Mouse (Mus musculus): ENCODE measurements around the gene Plxnd1.

Plxnd1 gene

GRCm38 (mm10) chr6:115998758-115999157 is 4.0 kb upstream of the Plxnd1 start:
- no peak for DNase-seq

GRCm38 (mm10) chr6:115997726-115998311 is 3.0 kb upstream of the Plxnd1 start:
- no peak for DNase-seq

- DNase-seq: no peak
Measured at GRCm38 (mm10) chr6:115996171-115996851, 1.5 kb upstream of the Plxnd1 start.

- DNase-seq: no peak
Measured at GRCm38 (mm10) chr6:115995531-115995941, 731 bp upstream of the Plxnd1 start.

GRCm38 (mm10) chr6:115994146-115994876 is 494 bp downstream of the Plxnd1 start:
- peak; percentile 64 for DNase-seq

GRCm38 (mm10) chr6:115993463-115994145 is 1.2 kb downstream of the Plxnd1 start:
- peak; percentile 50 for DNase-seq

GRCm38 (mm10) chr6:115992981-115993380 is 1.8 kb downstream of the Plxnd1 start:
- DNase-seq: no peak

GRCm38 (mm10) chr6:115991881-115992620 is 2.8 kb downstream of the Plxnd1 start:
- no peak for DNase-seq

GRCm38 (mm10) chr6:115991108-115991880 is 3.5 kb downstream of the Plxnd1 start:
- DNase-seq: no peak

GRCm38 (mm10) chr6:115990479-115990878 is 4.3 kb downstream of the Plxnd1 start:
- DNase-seq: no peak

GRCm38 (mm10) chr6:115990056-115990455 is 4.7 kb downstream of the Plxnd1 start:
- no peak for DNase-seq

- DNase-seq: no peak
Measured at GRCm38 (mm10) chr6:115989607-115990006, 5.2 kb downstream of the Plxnd1 start.

GRCm38 (mm10) chr6:115989032-115989431 is 5.8 kb downstream of the Plxnd1 start:
- no peak for DNase-seq

- no peak for DNase-seq
Measured at GRCm38 (mm10) chr6:115987096-115987747, 7.6 kb downstream of the Plxnd1 start.

- no peak for DNase-seq
Measured at GRCm38 (mm10) chr6:115986472-115987095, 8.2 kb downstream of the Plxnd1 start.

- DNase-seq: no peak
Measured at GRCm38 (mm10) chr6:115985622-115986021, 9.2 kb downstream of the Plxnd1 start.

GRCm38 (mm10) chr6:115984580-115984979 is 10.2 kb downstream of the Plxnd1 start:
- DNase-seq: no peak

- no peak for DNase-seq
Measured at GRCm38 (mm10) chr6:115983306-115984038, 11.3 kb downstream of the Plxnd1 start.

- DNase-seq: no peak
Measured at GRCm38 (mm10) chr6:115982889-115983288, 11.9 kb downstream of the Plxnd1 start.

- peak; percentile 46 for DNase-seq
Measured at GRCm38 (mm10) chr6:115978596-115978995, 16.2 kb downstream of the Plxnd1 start.

Data from right cerebral cortex, postnatal 4 days (tissue).